Comparison of ENCODE assay signal across 7 mouse cellular contexts in the genomic region with DNA sequence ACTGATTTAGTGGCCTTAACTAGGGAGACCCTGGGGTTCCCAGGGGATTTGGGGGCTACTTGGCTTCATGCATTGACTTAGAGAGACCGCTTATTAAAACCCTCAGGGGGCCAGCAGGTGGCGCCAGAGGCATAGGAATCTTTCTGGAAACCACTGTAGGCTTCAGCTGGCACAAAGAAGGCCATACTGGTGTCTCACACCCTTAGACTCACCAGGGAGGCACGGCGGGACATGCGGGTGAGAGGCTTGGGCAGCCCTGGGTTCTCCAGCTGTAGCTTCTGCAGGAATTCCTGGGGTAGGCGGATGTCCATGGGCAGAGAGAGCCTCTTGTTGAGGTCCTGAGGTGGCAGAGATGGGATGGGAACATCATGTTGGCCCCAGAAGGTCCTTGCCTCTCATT. TPM values are rescaled to one million over a fixed set of nuclear protein-coding genes. Genes with fewer than 3 reads are reported as not detected.
DNase-seq lines count a peak whose midpoint lies in the region; ATAC-seq lines count a peak whose summit lies in the region.

No protein-coding gene starts in this region.

- 29% methylated on average over 6 of the region's 6 CpGs for WGBS in intestine, embryonic 15.5 days
- WGBS in midbrain, embryonic 16.5 days, result 15% methylated on average over 6 of the region's 6 CpGs

- intact Hi-C loops in left cerebral cortex, postnatal 36 days (cut with DNase I), result loop anchor here (1.0 to 5.0 kb wide), 3 partner anchors 34 to 236 kb away; no protein-coding TSS in a partner anchor

- H3K4me1 ChIP-seq in intestine, embryonic 15.5 days (replicated peaks), result peaks cover 16% of the 10 kb centered on the region
- H3K4me1 ChIP-seq in midbrain, embryonic 16.5 days (ENCODE audit: control insufficient read depth, insufficient read depth, low read length), result peaks cover 12% of the 10 kb centered on the region; the same call in 1 of the 2 replicates

- H3K4me3 ChIP-seq in intestine, embryonic 15.5 days (replicated peaks), result no peak overlapping the region
- no peak overlapping the region for H3K4me3 ChIP-seq in midbrain, embryonic 16.5 days (ENCODE audit: low read depth, low read length)

- H3K4me2 ChIP-seq in intestine, embryonic 15.5 days (replicated peaks), result no peak overlapping the region
- H3K4me2 ChIP-seq in midbrain, embryonic 16.5 days (ENCODE audit: low read length), result no peak overlapping the region

- no peaks in the 10 kb centered on the region for H3K9me3 ChIP-seq in intestine, embryonic 15.5 days
- H3K9me3 ChIP-seq in midbrain, embryonic 16.5 days (replicated peaks; ENCODE audit: control insufficient read depth, low read length, poor library complexity, severe bottlenecking), result no peaks in the 10 kb centered on the region

- ATAC-seq in intestine, embryonic 15.5 days, result peak; percentile 8; the same call in 1 of the 2 replicates
- peak; percentile 46; the same call in 1 of the 2 replicates for ATAC-seq in midbrain, embryonic 16.5 days

- H3K36me3 ChIP-seq in intestine, embryonic 15.5 days, result no peaks in the 10 kb centered on the region; the same call in 1 of the 2 replicates
- no peaks in the 10 kb centered on the region for H3K36me3 ChIP-seq in midbrain, embryonic 16.5 days (ENCODE audit: control insufficient read depth, insufficient read depth, low read length)

- H3K9ac ChIP-seq in intestine, embryonic 15.5 days, result no peak overlapping the region
- H3K9ac ChIP-seq in midbrain, embryonic 16.5 days (ENCODE audit: low read depth, low read length), result no peak overlapping the region

- no peaks in the 10 kb centered on the region for H3K27me3 ChIP-seq in intestine, embryonic 15.5 days (replicated peaks)
- no peaks in the 10 kb centered on the region for H3K27me3 ChIP-seq in midbrain, embryonic 16.5 days (ENCODE audit: control insufficient read depth, insufficient read depth, low read depth, low read length)

- DNase-seq in ZHBTc4 (ENCODE audit: low read depth, low spot score), result peak; percentile 84
- DNase-seq in cerebellum, adult 9-11 months, result peak; percentile 78
- peak; percentile 87 to 92 for DNase-seq in frontal cortex, postnatal 36 days (ENCODE audit: low spot score in 2 of 2)
- DNase-seq in left cerebral cortex, postnatal 36 days (ENCODE audit: low spot score in 2 of 2), result peak; percentile 83
- DNase-seq in spleen, postnatal 10 days (ENCODE audit: low spot score in 2 of 2), result peak; percentile 65 to 86

- no peak overlapping the region for H3K27ac ChIP-seq in intestine, embryonic 15.5 days
- H3K27ac ChIP-seq in midbrain, embryonic 16.5 days (ENCODE audit: low read length), result no peak overlapping the region

RNA-seq across cellular contexts. Expression of a gene that starts 18.2 kb away (rescaled TPM):
- 10.5 and 13.4 TPM in 2 replicates for polyA plus RNA-seq in intestine, embryonic 15.5 days (2015; fragmentation: Nextera tagmentation; extraction: Ambion mirVana)
- 10 to 100 TPM; 29.6 to 31.5 TPM for total RNA-seq in left cerebral cortex, postnatal 36 days (2021)
- 1.7 and 2.4 TPM in 2 replicates for polyA plus RNA-seq in midbrain, embryonic 16.5 days (2015; fragmentation: Nextera tagmentation; extraction: Ambion mirVana)

RNA-seq across cellular contexts. Expression of a gene that starts 53.4 kb away (rescaled TPM):
- polyA plus RNA-seq in intestine, embryonic 15.5 days (2015; fragmentation: Nextera tagmentation; extraction: Ambion mirVana), result 8.7 and 10.3 TPM in 2 replicates
- 100 to 1,000 TPM in 1 of 2 experiments, 10 to 100 TPM in 1; 77.5 to 101 TPM for total RNA-seq in left cerebral cortex, postnatal 36 days (2021)
- 7.7 and 10.4 TPM in 2 replicates for polyA plus RNA-seq in midbrain, embryonic 16.5 days (2015; fragmentation: Nextera tagmentation; extraction: Ambion mirVana)
